Mouse (Mus musculus): ENCODE data around the gene Gm26620.
A peak's percentile ranks its signal among the peaks of the same experiment; 100 is the strongest.

GRCm38 (mm10) chr1:170839685-170840084, 45.2 kb upstream of the Gm26620 start:
- no peak for TF ChIP-seq MYC (IDR thresholded peaks at IDR 0.05; ENCODE audit: low read depth, low read length)
- no peak for TF ChIP-seq JUND (conservative IDR thresholded peaks at IDR 0.05; ENCODE audit: low read depth, low read length)
- TF ChIP-seq CTCF (conservative IDR thresholded peaks at IDR 0.05 in 1 of 2, IDR thresholded peaks at IDR 0.05 in 1 of 2; ENCODE audit: low read depth in 2 of 2, low read length in 2 of 2), result peak in 1 of 2 experiments; percentile 69; a peak in 2 of 4 replicates
- no peak for TF ChIP-seq POLR2A (IDR thresholded peaks at IDR 0.05; ENCODE audit: low read depth, low read length)
- TF ChIP-seq MXI1 (IDR thresholded peaks at IDR 0.05; ENCODE audit: low read depth, low read length), result no peak
- no peak for TF ChIP-seq E2F4 (IDR thresholded peaks at IDR 0.05; ENCODE audit: insufficient replicate concordance, low read depth, low read length)
- no peak for TF ChIP-seq CHD2 (IDR thresholded peaks at IDR 0.05; ENCODE audit: low read length)

Data from CH12.LX (cell line).